Mouse (Mus musculus) heart, postnatal 0 days (tissue): ENCODE measurements around the gene Glyctk.

ENCODE experiments used
- CTCF ChIP-seq: IDR thresholded peaks from 2 replicates; pipeline ENCODE4 v1.5.1; 2016; ENCODE audit warnings: antibody characterized with exemption, control low read depth, low read depth
- EP300 ChIP-seq: IDR thresholded peaks from 2 replicates; pipeline ENCODE4 v1.6.1; 2016; ENCODE audit warnings: antibody characterized with exemption, low read depth

- TF ChIP-seq CTCF (no peak), EP300 (no peak)
Observed at GRCm38 (mm10) chr9:106197732-106198131, 39.8 kb upstream of the Glyctk start.
